Mouse (Mus musculus): Measurements from ENCODE around the gene Trip10.

DNA sequence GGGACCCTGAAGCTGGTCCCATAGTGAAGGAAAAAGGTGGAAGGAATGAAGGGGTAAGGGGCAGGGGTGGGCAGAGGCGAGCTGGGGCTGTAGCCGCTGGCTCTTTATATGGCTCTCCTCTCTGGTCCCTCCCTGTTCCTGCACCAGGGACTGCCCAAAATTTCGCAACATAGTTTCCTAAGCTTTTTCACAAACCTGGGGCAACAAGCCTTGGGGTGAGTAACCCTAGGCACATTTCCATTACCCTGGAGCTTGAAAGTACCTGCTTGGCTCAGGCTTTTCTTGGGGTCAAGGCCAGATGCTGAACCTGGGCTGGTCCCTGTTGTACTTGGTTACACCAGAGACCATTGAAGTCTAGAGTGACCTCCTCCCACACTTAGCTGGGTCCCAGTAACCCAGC is 21.2 kb upstream of the Trip10 start, which contains the start of gene C3:
- TF ChIP-seq POLR2AphosphoS2 (IDR thresholded peaks at IDR 0.05; ENCODE audit: insufficient read length, low read depth) (no peak), TCF12 (IDR thresholded peaks at IDR 0.05; ENCODE audit: insufficient read depth, poor library complexity, severe bottlenecking) (no peak)
